Mouse (Mus musculus): Measurements from ENCODE around the gene C2cd4c. TPM values are rescaled to one million over a fixed set of nuclear protein-coding genes. Genes with fewer than 3 reads are reported as not detected.

C2cd4c gene
- total and polyA plus RNA-seq, 2 experiments from 2014 or later, result not detected

- DNase-seq (ENCODE audit: low spot score), result no peak
- TF ChIP-seq CTCF (IDR thresholded peaks at IDR 0.05; ENCODE audit: low read depth), result no peak
- no peak for TF ChIP-seq EP300 (IDR thresholded peaks at IDR 0.05; ENCODE audit: low read depth)
- H3K27ac ChIP-seq (ENCODE audit: low read depth), result no peak overlapping the region
- no peaks in the 10 kb centered on the region for H3K27me3 ChIP-seq (ENCODE audit: control insufficient read depth, insufficient read depth, low read length)
- H3K4me2 ChIP-seq (ENCODE audit: low read depth, low read length), result no peak overlapping the region
- H3K9ac ChIP-seq (replicated peaks; ENCODE audit: low read depth, low read length), result no peak overlapping the region
- 71% methylated on average over 4 of the region's 4 CpGs for WGBS
- H3K9me3 ChIP-seq (replicated peaks; ENCODE audit: control insufficient read depth, low read length), result no peaks in the 10 kb centered on the region
- no peak overlapping the region for H3K4me3 ChIP-seq (ENCODE audit: low read depth, low read length)
- no peak for ATAC-seq (ENCODE audit: insufficient read depth, low read depth)
- H3K36me3 ChIP-seq (replicated peaks; ENCODE audit: control insufficient read depth, insufficient read depth, low read length), result no peaks in the 10 kb centered on the region
- no peaks in the 10 kb centered on the region for H3K4me1 ChIP-seq (ENCODE audit: control insufficient read depth, insufficient read depth)
These were observed 36.4 kb downstream of the C2cd4c start for GRCm38 (mm10) chr10:79577376-79577775.

GRCm38 (mm10) chr10:79575754-79576153 lies 38.1 kb downstream of the C2cd4c start:
- Histone ChIP-seq H3K4me1 (ENCODE audit: control insufficient read depth, insufficient read depth) (no peaks in the 10 kb centered on the region), H3K36me3 (replicated peaks; ENCODE audit: control insufficient read depth, insufficient read depth, low read length) (no peaks in the 10 kb centered on the region), H3K27ac (ENCODE audit: low read depth) (no peak overlapping the region), H3K27me3 (ENCODE audit: control insufficient read depth, insufficient read depth, low read length) (no peaks in the 10 kb centered on the region), H3K4me3 (ENCODE audit: low read depth, low read length) (no peak overlapping the region), H3K4me2 (ENCODE audit: low read depth, low read length) (no peak overlapping the region), H3K9me3 (replicated peaks; ENCODE audit: control insufficient read depth, low read length) (no peaks in the 10 kb centered on the region), H3K9ac (replicated peaks; ENCODE audit: low read depth, low read length) (no peak overlapping the region)
- TF ChIP-seq CTCF (IDR thresholded peaks at IDR 0.05; ENCODE audit: low read depth) (no peak), EP300 (IDR thresholded peaks at IDR 0.05; ENCODE audit: low read depth) (no peak)
- no peak for DNase-seq (ENCODE audit: low spot score)
- ATAC-seq (ENCODE audit: insufficient read depth, low read depth), result no peak
- WGBS, result 71% methylated on average over 6 of the region's 6 CpGs

- ATAC-seq (ENCODE audit: insufficient read depth, low read depth) (no peak), DNase-seq (ENCODE audit: low spot score) (no peak)
- TF ChIP-seq EP300 (IDR thresholded peaks at IDR 0.05; ENCODE audit: low read depth) (no peak), CTCF (IDR thresholded peaks at IDR 0.05; ENCODE audit: low read depth) (no peak)
- H3K9me3 ChIP-seq (replicated peaks; ENCODE audit: control insufficient read depth, low read length), result no peaks in the 10 kb centered on the region
- no peak overlapping the region for H3K27ac ChIP-seq (ENCODE audit: low read depth)
- H3K27me3 ChIP-seq (ENCODE audit: control insufficient read depth, insufficient read depth, low read length), result no peaks in the 10 kb centered on the region
- H3K4me3 ChIP-seq (ENCODE audit: low read depth, low read length), result no peak overlapping the region
- no peaks in the 10 kb centered on the region for H3K36me3 ChIP-seq (replicated peaks; ENCODE audit: control insufficient read depth, insufficient read depth, low read length)
- 83% methylated on average over 6 of the region's 6 CpGs for WGBS
- H3K4me2 ChIP-seq (ENCODE audit: low read depth, low read length), result no peak overlapping the region
- H3K9ac ChIP-seq (replicated peaks; ENCODE audit: low read depth, low read length), result no peak overlapping the region
- no peaks in the 10 kb centered on the region for H3K4me1 ChIP-seq (ENCODE audit: control insufficient read depth, insufficient read depth)
These were observed 39.0 kb downstream of the C2cd4c start for GRCm38 (mm10) chr10:79574796-79575195.

- TF ChIP-seq CTCF (IDR thresholded peaks at IDR 0.05; ENCODE audit: low read depth) (no peak), EP300 (IDR thresholded peaks at IDR 0.05; ENCODE audit: low read depth) (no peak)
- H3K9ac ChIP-seq (replicated peaks; ENCODE audit: low read depth, low read length), result no peak overlapping the region
- ATAC-seq (ENCODE audit: insufficient read depth, low read depth) (no peak), DNase-seq (ENCODE audit: low spot score) (no peak)
- 63% methylated on average over 8 of the region's 8 CpGs for WGBS
- H3K27ac ChIP-seq (ENCODE audit: low read depth), result no peak overlapping the region
- no peaks in the 10 kb centered on the region for H3K4me1 ChIP-seq (ENCODE audit: control insufficient read depth, insufficient read depth)
- H3K36me3 ChIP-seq (replicated peaks; ENCODE audit: control insufficient read depth, insufficient read depth, low read length), result no peaks in the 10 kb centered on the region
- no peaks in the 10 kb centered on the region for H3K9me3 ChIP-seq (replicated peaks; ENCODE audit: control insufficient read depth, low read length)
- no peak overlapping the region for H3K4me2 ChIP-seq (ENCODE audit: low read depth, low read length)
- H3K27me3 ChIP-seq (ENCODE audit: control insufficient read depth, insufficient read depth, low read length), result no peaks in the 10 kb centered on the region
- H3K4me3 ChIP-seq (ENCODE audit: low read depth, low read length), result no peak overlapping the region
These were observed 39.5 kb downstream of the C2cd4c start for GRCm38 (mm10) chr10:79574350-79574749.

- Histone ChIP-seq H3K9ac (replicated peaks; ENCODE audit: low read depth, low read length) (no peak overlapping the region), H3K9me3 (replicated peaks; ENCODE audit: control insufficient read depth, low read length) (no peaks in the 10 kb centered on the region), H3K4me1 (ENCODE audit: control insufficient read depth, insufficient read depth) (no peaks in the 10 kb centered on the region), H3K36me3 (replicated peaks; ENCODE audit: control insufficient read depth, insufficient read depth, low read length) (no peaks in the 10 kb centered on the region), H3K4me3 (ENCODE audit: low read depth, low read length) (no peak overlapping the region), H3K27me3 (ENCODE audit: control insufficient read depth, insufficient read depth, low read length) (no peaks in the 10 kb centered on the region), H3K4me2 (ENCODE audit: low read depth, low read length) (no peak overlapping the region), H3K27ac (ENCODE audit: low read depth) (no peak overlapping the region)
- no peak for ATAC-seq (ENCODE audit: insufficient read depth, low read depth)
- DNase-seq (ENCODE audit: low spot score), result no peak
- TF ChIP-seq EP300 (IDR thresholded peaks at IDR 0.05; ENCODE audit: low read depth), result no peak
- WGBS, result 86% methylated on average over 6 of the region's 6 CpGs
These were observed 40.2 kb downstream of the C2cd4c start for GRCm38 (mm10) chr10:79573611-79574010.

- no peaks in the 10 kb centered on the region for H3K9me3 ChIP-seq (replicated peaks; ENCODE audit: control insufficient read depth, low read length)
- no peaks in the 10 kb centered on the region for H3K4me1 ChIP-seq (ENCODE audit: control insufficient read depth, insufficient read depth)
- WGBS, result 88% methylated on average over 2 of the region's 2 CpGs
- DNase-seq (ENCODE audit: low spot score) (no peak), ATAC-seq (ENCODE audit: insufficient read depth, low read depth) (no peak)
- no peak overlapping the region for H3K9ac ChIP-seq (replicated peaks; ENCODE audit: low read depth, low read length)
- TF ChIP-seq EP300 (IDR thresholded peaks at IDR 0.05; ENCODE audit: low read depth), result no peak
- no peak for TF ChIP-seq CTCF (IDR thresholded peaks at IDR 0.05; ENCODE audit: low read depth)
- no peaks in the 10 kb centered on the region for H3K27me3 ChIP-seq (ENCODE audit: control insufficient read depth, insufficient read depth, low read length)
- no peak overlapping the region for H3K27ac ChIP-seq (ENCODE audit: low read depth)
- H3K36me3 ChIP-seq (replicated peaks; ENCODE audit: control insufficient read depth, insufficient read depth, low read length), result no peaks in the 10 kb centered on the region
- no peak overlapping the region for H3K4me3 ChIP-seq (ENCODE audit: low read depth, low read length)
- H3K4me2 ChIP-seq (ENCODE audit: low read depth, low read length), result no peak overlapping the region
These were observed 42.5 kb downstream of the C2cd4c start for GRCm38 (mm10) chr10:79571314-79571713.
